Mouse (Mus musculus): Measurements from ENCODE around the gene Zfp810.
"Not testable (repeated sequence)": the region's sequence is repeated elsewhere in the genome, so short reads cannot be mapped to it uniquely, and the experiment has no call there.

DNA sequence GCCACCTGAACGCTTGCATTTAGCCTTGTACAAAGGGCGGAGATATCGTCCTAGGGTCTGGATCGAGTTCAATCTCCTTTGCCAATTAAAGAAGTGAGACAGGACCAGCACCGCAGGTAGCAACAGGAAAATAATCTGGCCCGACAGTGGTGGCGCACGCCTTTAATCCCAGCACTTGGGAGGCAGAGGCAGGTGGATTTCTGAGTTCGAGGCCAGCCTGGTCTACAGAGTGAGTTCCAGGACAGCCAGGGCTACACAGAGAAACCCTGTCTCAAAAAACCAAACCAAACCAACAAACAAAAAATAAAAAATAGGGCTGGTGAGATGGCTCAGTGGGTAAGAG lies 443 bp upstream of the Zfp810 start:
- not testable (repeated sequence) for TF ChIP-seq POLR2A (IDR thresholded peaks at IDR 0.05; ENCODE audit: low read depth, low read length); CTCF (IDR thresholded peaks at IDR 0.05; ENCODE audit: extremely low read depth, insufficient read length, insufficient replicate concordance, low read depth, low read length)
